Mouse (Mus musculus) lung, adult 10 weeks (tissue): ENCODE data around the gene Serpina3c. TPM values are rescaled to one million over a fixed set of nuclear protein-coding genes. Genes with fewer than 3 reads are reported as not detected.

Source experiments
- polyA plus RNA-seq: library from polyadenylated mRNA; stranded (reverse); fragments of 350-450 nt; fragmentation: Illumina TruSeq; extraction: RNeasy Lipid Tissue Mini Kit (QIAGEN cat#74804); gene quantifications from one replicate; pipeline ENCODE4 v1.2.3, GENCODE M21; 2014; ENCODE audit warnings: low read depth, low replicate concordance; ENCODE audit not compliant: insufficient read depth

Serpina3c gene
- 11.7 TPM for polyA plus RNA-seq

GRCm38 (mm10) chr12:104153656-104154055 is at the start of gene Serpina3c:
Gene Serpina3c, minus strand, starts transcription at chr12:104153870.

GRCm38 (mm10) chr12:104127696-104128095 is 26.0 kb downstream of the Serpina3c start, which contains the start of gene Serpina3b:
Gene Serpina3b, plus strand, starts transcription at chr12:104127996.

GRCm38 (mm10) chr12:104112333-104112732 is 41.3 kb downstream of the Serpina3c start, which contains the start of gene Serpina3a:
Gene Serpina3a, plus strand, starts transcription at chr12:104112724.

GRCm38 (mm10) chr12:104100768-104101167 is 52.9 kb downstream of the Serpina3c start, which contains the start of gene Serpina5:
Gene Serpina5, plus strand, starts transcription at chr12:104101113.

Other genes starting within 250 kb of the Serpina3c start
- not detected for gene Serpina1c, start 249.0 kb downstream of the Serpina3c start, polyA plus RNA-seq
- gene Serpina1e, start 194.9 kb downstream of the Serpina3c start, polyA plus RNA-seq = not detected
- gene Serpina11, start 163.9 kb downstream of the Serpina3c start, polyA plus RNA-seq = 0.15 TPM
- 1.5 TPM for gene Serpina9, start 140.1 kb downstream of the Serpina3c start, polyA plus RNA-seq
- gene Serpina12, start 109.4 kb downstream of the Serpina3c start, polyA plus RNA-seq = not detected
- not detected for gene Serpina5, start 52.8 kb downstream of the Serpina3c start, polyA plus RNA-seq
- not detected for gene Serpina3a, start 41.1 kb downstream of the Serpina3c start, polyA plus RNA-seq
- gene Serpina3b, start 25.9 kb downstream of the Serpina3c start, polyA plus RNA-seq = not detected
- 1.2 TPM for gene Serpina3f, start 60.7 kb upstream of the Serpina3c start, polyA plus RNA-seq
- gene Serpina3g, start 82.4 kb upstream of the Serpina3c start, polyA plus RNA-seq = 9.4 TPM
- gene Serpina3i, start 109.3 kb upstream of the Serpina3c start, polyA plus RNA-seq = 0.91 TPM
- gene Serpina3j, start 160.7 kb upstream of the Serpina3c start, polyA plus RNA-seq = not detected
- gene Serpina3k, start 184.6 kb upstream of the Serpina3c start, polyA plus RNA-seq = 0.18 TPM
- gene Serpina3m, start 184.6 kb upstream of the Serpina3c start, polyA plus RNA-seq = 2.3 TPM